Mouse (Mus musculus) heart, adult 18-20 months (tissue): ENCODE data around the gene Grem2. TPM values are rescaled to one million over a fixed set of nuclear protein-coding genes. Genes with fewer than 3 reads are reported as not detected.

Experiments
- DNase-seq, 2 experiments: peaks; one replicate each; pipeline ENCODE4 v3.0.0; 2021 to 2022; ENCODE audit warnings: mixed read lengths in 1 of 2
- long read RNA-seq, 2 experiments: library from polyadenylated mRNA; stranded (forward); transcript quantifications; one replicate each; pipeline ENCODE4 v2.0.0; 2021
- total RNA-seq, 2 experiments: library from RNA; stranded (reverse); gene quantifications; 2 replicates each; pipeline ENCODE4 v1.2.3; 2021

The Grem2 gene
- total RNA-seq, result under 1 TPM; 0.17 to 0.46 TPM
- long read RNA-seq, experiment 1, result 0 reads
- long read RNA-seq, experiment 2, result 0 reads

DNA sequence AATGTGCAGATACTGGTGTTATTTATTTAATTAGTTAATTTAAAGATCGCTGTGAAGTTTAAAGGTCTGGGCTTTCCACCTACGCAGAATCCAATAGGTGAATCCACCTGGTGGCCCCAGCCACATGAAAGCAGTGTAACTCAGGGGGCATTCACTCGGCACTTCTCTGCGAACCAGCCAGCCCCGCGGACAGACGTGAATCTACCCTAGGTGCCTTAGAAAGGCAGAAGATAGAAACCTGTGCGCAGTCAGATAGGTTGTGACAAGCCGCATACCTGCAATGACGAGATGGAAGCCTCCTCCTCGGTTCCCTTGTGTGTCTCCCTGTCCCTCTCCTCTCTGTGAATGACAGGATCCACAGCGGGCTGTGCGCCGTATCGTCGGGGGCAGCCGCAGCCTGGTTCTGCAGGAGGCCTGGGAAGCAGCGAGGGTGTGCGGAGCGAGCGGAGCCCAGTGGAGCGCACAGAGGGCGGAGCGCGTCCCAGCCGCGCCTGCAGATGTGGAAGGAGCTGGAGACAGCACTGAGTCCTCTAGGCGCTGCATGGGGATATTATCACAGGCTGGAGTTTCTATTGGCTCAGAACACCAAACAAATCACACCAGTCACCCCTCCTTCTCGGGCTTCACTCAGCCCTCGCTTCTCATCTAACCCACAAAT, at the start of gene Grem2:
Gene Grem2 (minus strand): TSS at position 522 of the 658 bp plus-strand sequence.
- DNase-seq, result no peak

DNA sequence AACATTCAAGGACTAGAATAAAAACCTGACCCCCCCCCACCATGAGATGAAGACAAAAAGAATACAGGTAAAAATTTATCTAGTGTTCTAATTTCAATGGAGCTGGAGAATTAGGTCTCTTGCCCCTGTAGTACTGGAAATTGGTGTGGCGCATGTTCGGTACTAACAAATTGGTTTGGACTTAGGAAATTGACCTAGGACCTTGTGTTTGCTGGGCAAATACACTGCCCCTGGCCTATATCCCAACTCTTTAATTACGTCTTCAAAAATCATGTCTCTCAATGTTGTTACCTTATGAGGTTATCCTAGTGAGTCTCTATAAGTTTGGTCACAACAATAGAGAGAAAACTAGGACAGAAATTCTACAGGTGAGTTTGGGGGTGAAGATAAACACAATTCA, 38.2 kb upstream of the Grem2 start:
- DNase-seq, result no peak

DNA sequence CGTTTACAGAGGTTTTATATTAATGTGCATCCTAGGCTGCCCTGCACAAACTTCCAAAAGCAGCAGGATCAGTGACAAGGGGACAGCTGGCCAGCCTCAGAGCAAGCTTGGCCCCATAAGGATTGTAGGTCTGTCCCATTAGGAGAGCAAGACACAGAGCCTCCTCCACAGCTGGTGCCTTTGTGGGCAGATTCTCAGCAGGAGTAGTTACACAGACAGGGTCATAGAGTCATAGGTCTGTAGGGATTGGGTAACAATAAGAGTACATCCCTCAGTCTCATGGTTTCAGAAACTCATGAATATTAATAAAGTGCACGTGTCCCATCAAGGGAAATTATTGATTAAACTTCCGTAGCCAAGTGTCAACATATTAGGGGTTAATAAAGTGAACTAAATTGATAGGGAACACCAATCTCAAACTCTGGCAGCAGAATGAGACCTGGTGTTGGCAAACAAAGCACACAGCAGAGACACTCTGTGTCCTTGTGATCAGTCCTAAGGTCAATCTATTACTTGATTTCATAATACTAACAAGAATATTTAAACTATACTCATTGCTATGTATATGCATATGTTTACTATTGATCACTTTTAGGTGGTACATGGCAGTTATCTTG, 9.5 kb upstream of the Grem2 start:
- no peak for DNase-seq

DNA sequence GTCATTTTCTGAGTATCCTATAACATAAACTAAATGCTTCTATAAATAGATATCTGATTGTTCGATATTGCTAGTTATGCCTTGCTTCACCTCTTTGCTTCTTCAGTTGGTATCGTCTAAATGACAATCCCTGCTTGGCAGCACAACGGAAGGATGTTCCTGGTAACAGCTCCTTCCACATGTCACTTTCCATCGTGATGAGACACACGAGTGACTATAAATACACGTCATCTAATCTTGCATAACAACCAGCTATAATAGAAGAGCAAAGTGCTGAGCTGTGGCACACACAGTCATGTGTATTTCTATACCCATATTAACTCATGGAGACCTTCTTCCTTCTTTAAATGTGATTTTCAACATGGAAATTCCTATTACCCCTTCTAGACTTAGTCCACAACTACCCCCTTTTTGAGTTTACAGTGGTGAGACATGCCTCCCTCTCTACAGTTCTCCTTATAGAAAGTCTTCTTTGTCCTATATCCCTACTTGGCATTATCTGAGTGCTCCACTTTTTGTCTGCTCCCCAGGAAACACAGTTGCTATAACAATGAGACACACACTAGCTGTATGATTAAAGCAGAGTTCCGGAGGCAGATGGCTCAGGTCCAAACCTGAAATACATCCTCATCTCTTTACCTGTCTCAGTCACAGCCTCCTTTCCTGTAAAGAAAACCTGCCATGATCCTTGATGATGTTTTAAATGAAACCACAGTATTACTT, 8.0 kb upstream of the Grem2 start:
- DNase-seq, result no peak

DNA sequence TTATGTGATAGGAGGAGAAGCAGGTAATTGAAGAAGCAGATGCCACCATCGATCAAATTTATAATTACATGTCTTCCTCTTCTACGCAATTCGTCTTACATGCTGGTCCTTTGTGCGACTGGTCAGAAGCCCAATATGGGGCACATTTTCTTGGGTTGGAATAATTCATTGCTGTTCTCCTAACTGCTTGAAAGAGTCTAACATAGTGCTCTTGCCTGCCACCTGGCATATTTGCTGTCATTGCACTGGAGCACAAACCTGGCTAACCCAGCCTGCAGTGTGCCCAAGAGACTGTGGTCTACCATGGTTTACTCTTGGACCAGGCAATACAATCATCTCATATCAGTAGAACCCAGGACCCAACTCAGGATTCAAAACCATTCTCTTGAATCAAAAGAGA, 2.7 kb downstream of the Grem2 start:
- DNase-seq, result no peak

DNA sequence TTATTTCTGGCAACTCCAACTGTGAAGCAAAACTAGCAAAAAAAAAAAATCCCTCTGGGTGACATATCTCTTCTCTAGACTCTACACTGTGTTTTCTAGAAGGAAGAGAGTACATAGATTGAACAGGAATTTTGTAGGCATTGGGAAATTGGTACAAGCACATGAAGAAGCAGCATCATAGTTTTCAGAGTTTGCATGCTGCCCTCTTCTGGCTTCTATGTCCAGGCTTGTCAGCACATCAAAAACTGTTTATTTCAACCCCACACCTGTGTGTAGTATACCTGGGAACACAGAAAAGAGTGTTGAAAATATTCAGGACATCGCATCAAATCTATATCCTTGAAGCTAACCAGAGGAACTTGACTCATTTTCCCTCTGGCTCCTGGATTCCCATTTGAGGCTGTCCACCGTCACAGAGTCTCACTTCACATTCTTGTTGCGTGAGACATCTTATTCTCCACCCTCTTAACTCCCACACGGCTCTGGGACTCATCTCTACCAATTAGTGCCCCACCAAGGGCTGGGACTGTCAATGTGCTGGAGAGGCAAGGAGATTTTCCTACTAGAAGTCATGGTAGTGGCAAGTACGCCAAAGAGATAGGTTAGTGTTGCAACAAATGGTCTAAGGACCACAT, 3.3 kb downstream of the Grem2 start:
- no peak for DNase-seq

DNA sequence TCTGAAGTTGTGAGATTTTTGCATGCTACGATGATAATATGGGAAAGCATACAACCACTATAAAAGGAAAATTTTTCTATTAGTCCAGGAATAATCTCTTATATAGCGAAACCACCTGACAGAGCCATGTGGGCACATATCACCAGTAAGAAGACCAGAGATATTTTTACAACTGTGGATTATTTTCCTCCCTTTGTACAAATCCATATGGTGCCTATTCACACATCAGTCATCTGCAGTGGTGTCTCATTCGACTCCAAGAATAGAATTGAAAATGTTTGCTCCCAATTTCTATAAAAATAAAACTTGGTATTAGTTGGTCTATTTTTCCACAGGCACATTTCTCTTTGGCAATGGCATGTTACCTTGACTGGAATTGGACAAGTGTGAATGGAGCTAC, 11.8 kb downstream of the Grem2 start:
- DNase-seq, result no peak

DNA sequence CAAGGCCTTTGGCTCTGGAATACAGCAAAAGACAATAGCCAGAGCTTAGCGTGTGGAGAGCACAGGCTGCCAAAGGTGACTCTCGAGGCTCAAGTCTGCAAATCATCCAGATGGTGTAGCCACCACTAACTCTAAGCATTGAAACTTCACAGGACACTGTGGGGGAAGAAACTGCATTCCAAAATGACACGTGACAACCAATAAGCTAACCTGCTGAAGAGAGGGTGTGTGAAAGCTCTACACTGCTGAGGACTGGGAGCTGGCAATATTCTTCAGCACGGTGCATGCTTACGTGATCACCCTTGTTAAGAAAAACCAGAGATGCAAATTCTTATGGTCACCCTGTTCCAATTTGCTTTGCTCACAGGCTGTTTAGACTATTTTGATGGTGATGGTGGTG, 13.4 kb downstream of the Grem2 start:
- DNase-seq, result no peak

DNA sequence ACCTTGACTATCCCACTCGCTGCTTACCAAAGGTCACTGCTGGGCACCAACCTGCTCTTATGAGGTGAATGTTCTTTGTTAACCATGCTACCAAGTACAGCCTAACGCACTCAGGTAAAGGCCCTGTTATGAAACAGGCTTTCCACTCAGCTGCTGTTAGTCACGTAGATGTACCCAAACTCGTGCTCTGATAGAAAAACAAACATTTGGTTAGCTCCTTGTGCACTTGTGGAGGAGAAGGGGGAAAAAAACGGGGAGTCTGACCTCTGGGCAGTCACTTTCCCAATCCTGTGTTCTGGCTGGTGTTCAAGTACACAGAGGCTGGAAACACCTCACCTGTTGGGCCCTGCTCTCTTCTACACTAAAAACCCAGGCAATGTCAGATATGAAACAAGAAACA, 14.0 kb downstream of the Grem2 start:
- no peak for DNase-seq

DNA sequence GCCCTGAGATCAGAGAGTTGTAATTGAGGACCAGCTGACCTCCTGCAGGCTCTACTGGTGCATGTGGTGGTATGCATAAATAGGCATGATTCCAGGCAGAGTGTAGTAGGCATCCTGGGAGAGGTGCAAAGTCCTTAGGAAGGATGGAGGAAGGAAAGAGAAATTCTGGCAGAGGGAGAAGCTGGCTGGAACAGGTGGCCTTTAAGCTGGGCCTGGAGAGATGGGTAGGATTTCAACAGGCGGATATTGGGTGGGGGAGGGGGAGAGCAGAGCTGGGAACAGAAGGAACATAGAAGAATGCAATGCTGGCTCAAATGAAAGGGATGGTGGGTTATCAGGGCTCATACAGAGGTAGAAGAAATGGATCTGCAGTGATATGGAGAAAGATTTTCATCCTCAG, 18.9 kb downstream of the Grem2 start:
- no peak for DNase-seq

DNA sequence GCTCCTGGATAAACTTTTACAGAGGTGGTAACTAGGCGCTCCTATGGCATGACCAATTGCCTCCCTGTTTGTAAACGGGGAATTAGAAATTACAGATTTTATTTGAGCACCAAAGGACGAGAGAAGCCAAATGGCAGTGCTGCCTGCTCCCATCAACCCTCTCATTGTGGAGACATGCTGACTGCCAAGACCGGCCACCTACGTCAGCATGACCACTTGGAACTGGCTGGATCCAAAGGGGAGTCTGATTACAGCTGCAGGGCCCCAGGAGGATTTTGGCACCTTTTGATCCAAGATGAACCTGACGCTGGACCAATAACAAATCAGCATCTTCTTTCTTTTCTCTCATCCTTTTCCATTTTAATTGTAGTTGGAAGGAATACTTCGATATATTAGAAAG, 29.1 kb downstream of the Grem2 start:
- DNase-seq, result no peak

DNA sequence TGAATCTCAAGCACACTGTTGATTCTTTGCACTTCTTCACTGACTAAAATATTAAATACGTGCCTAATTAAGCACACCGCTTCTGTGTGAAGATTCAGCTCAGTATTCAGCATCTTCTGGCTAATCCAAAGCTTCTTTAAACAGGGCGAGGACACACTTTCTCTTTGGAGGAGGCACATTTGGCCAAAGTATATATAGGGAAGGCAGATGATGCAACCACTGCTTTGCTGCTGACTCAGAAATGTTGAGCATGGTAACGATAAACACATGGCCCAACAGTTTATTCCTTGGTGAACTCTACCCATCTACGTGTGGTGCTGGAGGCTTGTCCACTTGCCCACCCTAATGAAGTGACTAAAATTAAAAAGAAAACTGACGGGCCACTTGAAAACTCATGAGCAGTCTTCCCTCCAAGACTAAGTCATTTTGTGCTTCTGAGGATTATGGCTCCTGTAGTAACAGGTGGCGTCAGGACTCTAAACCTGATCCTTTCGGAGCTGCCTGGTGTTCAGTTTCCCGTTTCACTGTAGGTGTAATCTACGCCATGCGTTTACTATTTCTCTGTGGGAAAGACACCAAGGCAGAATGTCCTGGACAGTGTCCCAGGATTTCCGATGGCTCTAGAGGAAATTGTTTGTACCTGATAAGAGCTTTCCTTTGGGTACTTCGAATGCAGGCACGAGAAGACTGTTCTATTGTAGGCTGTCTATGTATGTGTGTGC, 32.8 kb downstream of the Grem2 start:
- DNase-seq, result no peak

DNA sequence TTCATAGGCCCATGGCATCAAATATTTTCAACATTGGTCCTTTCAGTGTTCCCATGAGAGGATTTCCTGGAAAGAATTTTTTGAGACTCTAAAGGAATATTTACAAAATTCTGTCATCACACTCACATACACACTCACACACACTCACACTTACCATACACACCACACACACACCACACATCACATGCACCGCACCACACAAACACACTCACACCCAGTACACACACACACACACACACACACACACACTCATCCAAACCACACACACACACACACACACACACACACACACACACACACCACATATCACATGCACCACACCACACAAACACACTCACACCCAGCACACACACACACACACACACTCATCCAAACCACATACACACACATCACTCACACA, 33.5 kb downstream of the Grem2 start:
- no peak for DNase-seq

DNA sequence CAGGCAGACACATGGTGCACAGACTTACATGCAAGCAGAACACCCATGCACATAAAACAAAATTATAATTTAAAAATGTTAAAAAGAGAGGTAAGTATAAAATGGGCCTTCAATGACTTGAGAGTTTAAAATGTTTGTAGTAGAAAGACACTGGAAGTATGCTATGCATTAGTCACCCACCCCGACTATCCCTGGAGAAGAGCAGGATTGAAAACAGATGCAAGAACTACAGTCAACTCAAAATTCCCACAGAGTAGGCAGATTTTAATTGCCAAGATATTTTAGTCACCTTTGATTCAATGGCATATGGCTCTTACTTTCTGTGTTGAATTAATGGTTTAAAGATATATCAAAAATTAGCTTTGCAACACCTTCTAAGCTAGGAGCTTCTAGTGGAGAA, 39.1 kb downstream of the Grem2 start:
- DNase-seq, result no peak

DNA sequence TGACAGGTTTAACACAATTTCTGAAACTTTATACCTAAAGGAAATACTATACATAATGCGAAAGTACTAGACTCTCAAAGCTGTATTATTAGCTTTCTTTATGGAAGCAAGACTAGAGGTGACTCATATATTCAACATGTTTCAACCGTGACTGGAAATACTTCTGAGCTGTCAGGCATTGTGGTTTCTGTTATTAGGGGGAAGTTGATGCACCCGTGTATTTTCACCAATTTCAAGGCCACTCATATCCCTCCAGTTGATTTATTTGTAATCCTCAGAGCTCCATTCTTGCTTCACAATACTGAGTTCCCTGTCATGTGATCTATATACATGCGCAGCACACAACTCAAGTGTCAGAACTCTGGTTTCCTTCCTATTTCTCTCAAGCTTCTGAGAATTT, 46.4 kb downstream of the Grem2 start:
- DNase-seq, result no peak

DNA sequence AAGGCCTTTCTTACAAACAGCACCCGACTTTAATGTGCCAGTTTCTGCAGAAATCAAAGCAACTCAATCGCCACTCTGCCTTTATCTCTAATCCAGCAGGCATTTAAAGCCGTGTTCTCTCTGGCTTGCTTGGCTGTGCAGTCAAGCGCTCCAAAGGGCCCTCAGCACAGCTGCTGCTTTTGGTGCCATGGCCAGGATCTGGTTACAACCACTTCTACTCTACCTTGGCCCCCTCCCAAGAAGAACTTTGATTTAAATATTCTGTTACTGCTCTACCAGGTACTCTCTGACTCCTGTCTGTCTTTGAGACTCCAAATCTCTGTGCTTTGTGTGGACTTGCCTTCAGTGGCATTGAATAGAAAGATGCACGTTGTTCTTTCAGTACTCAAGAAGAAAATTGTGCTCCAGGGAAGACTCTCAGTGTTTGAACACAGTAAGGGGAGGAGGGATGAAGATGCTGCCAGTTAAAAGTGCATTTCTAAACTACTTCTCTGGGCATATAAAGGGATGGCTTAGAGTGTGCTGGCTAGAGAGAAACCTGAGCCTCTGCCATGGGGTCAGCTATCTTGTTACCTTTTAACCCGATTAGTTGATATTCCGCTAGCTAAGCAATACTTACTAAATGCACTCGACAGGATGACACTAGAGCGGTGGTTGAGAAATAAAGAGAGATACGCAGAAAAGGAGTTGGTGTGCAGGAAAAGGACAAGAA, 61.1 kb downstream of the Grem2 start:
- no peak for DNase-seq

DNA sequence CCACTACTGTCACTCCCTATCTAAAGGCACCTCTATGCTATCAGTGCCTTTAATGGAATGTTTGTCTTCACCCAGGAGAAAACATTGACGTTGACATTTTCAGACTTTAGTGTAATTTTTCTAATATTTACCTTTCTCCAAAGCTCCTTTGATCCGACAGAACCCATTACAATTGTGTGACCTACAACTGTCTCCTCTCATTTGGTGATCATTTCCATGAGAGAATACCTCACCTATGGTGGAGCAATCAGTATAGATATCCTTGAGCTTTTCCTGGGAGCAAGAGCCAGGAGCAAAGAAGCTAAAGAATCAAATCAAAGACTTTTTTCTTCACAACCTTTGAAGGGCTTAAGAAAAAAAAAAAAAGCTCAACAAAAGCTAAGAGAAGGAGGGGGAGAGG, 65.4 kb downstream of the Grem2 start:
- DNase-seq, result no peak

DNA sequence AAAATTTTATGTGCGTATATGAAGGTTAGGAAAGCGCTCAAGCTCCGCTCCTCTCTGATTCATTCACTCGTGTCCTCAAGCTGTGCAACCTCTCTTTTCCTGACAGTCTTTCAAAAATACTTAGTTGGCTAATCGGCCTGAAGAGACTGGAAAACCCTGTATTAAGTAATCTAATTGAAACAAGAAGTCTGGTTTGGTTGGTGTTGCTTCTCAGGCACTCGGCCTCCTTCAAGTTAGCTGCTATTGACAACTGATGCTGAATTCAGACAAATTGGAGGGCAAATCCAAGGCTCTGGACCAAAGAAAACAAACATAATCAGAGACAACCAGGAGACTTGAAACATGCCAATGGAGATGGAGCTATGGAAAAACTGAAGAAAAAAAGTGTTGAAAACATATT, 76.8 kb downstream of the Grem2 start:
- DNase-seq, result no peak

DNA sequence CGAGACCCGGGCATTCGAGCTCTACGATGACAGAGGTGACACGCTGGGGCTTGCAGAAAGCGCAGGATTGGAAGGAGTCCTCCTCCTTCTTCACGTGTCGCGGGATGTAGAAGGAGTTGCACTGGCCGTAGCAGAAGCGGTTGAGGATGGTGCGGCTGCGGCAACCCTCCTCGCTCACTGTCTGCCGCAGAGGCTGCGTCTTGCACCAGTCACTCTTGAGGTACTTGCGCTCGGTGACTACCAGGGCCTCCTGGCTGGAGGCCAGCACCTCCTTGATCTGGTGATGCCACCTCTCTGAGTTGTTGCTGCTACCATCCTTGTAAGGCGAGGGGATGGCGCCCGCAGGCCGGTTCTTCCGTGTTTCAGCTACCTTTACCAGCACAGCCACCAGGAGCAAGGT, 84.8 kb downstream of the Grem2 start:
- no peak for DNase-seq

DNA sequence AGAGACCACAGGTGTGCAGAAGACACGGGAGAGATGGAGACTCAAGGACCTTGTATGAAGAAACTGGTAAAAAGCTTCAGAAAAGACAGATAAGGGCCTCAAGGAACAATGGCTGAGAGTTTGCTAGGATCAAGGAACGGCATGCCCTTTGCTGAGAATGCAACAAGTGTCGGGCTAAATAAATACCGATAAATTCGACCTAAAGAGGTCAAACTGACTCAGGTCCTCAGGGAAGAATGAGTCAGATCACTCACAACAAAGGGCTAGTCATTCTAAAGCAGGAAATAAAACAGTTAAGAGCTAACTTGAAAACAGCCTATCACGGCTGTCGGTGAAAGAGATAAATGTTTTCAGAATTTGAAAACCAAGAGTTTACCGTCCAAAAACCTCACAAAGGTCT, 95.1 kb downstream of the Grem2 start:
- DNase-seq, result no peak

DNA sequence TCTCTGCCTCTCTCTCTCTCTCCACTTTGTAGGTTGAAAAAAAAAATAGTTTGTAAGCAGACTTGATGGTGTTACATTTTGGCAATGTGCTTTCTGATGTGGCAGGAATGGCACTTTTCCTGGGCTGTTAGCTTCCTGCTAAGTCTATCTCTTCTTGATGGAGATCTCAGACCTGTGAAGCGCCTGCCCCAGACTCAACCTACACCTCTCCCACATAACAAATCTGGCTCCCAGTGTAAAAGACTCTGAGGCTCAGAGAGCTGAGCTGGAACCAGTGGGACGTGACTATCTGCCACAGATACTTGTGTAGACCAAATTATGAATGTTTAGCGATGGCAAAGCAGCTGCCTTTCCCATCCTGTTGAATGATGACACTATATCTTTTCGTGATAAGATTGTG, 109.8 kb downstream of the Grem2 start:
- no peak for DNase-seq

DNA sequence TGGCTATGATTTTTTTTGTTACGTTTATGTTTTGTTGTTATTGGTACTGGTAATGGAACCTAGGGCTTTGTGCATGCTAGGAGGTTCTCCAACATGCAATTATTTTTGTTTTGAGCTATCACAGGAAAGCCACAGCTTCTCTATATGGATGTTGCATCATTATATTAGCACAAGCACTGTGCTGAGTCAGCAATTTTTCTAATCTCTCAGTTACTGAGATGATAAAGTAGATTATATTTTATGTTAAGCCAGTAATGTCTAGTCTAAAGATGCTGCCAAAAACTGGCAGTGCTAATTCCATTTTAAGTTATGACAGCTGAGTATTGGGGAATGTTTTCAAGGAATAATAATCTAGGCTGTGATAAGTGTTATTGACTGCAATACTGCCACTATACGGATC, 133.0 kb downstream of the Grem2 start:
- DNase-seq, result no peak
